Mouse (Mus musculus) erythroblast, embryonic 14.5 days (primary cell): Measurements from ENCODE around the gene Nudt16.

ENCODE experiments used
- GATA1 ChIP-seq: IDR thresholded peaks from 2 replicates; pipeline ENCODE4 v1.6.1; 2012; ENCODE audit warnings: low read length, inconsistent platforms, mixed read lengths
- TAL1 ChIP-seq: IDR thresholded peaks from 3 replicates; pipeline ENCODE4 v1.6.1; 2012; ENCODE audit warnings: low read length, inconsistent platforms, mixed read lengths

DNA sequence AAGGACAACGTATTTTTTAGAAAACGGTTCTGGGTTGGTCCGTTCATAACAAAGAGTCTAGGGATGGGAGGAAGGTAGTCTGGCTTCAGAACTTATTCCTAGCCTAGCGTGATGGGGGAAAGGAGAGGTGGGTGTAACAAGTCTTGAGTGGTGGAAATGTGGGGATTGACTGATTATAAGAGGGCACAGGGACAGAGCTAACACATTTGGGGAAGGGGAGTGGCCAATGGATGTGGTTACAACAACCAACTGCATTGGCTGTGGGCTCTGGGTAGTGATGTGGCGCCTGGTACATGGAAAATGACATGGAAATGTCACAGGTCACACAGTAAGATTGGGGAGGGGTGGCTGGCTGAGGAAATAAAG is 361 bp upstream of the Nudt16 start:
- no peak for TF ChIP-seq GATA1
- TF ChIP-seq TAL1, result no peak
